Mouse (Mus musculus): Measurements from ENCODE around the gene Klf8. TPM values are rescaled to one million over a fixed set of nuclear protein-coding genes. Genes with fewer than 3 reads are reported as not detected.

Gene Klf8
- polyA plus RNA-seq, 1 experiment from 2014 or later = 0.63 TPM

GRCm38 (mm10) chrX:153381753-153382152, 144.5 kb downstream of the Klf8 start:
- no peak overlapping the region for H3K27ac ChIP-seq (replicated peaks)
- no peak overlapping the region for H3K4me2 ChIP-seq (replicated peaks; ENCODE audit: low read depth)
- no peak overlapping the region for H3K4me3 ChIP-seq (ENCODE audit: low read depth, low read length)
- WGBS = 48% methylated on average over 3 of the region's 3 CpGs
- H3K4me1 ChIP-seq (replicated peaks; ENCODE audit: control insufficient read depth, insufficient read depth) = no peaks in the 10 kb centered on the region
- no peak overlapping the region for H3K9ac ChIP-seq (ENCODE audit: low read length)
- ATAC-seq (ENCODE audit: low FRiP score, low TSS enrichment) = no peak
- no peaks in the 10 kb centered on the region for H3K27me3 ChIP-seq (ENCODE audit: control insufficient read depth, insufficient read depth, low read length)
- no peaks in the 10 kb centered on the region for H3K36me3 ChIP-seq (ENCODE audit: control insufficient read depth, insufficient read depth, low read length)
- DNase-seq (ENCODE audit: low spot score) = no peak
- TF ChIP-seq CTCF (IDR thresholded peaks at IDR 0.05; ENCODE audit: low read depth) (no peak), EP300 (optimal IDR thresholded peaks at IDR 0.05) (no peak)
- H3K9me3 ChIP-seq (ENCODE audit: control insufficient read depth, low read length) = no peaks in the 10 kb centered on the region

- Histone ChIP-seq H3K4me1 (replicated peaks; ENCODE audit: control insufficient read depth, insufficient read depth) (no peaks in the 10 kb centered on the region), H3K27me3 (ENCODE audit: control insufficient read depth, insufficient read depth, low read length) (no peaks in the 10 kb centered on the region), H3K36me3 (ENCODE audit: control insufficient read depth, insufficient read depth, low read length) (no peaks in the 10 kb centered on the region), H3K9me3 (ENCODE audit: control insufficient read depth, low read length) (no peaks in the 10 kb centered on the region), H3K27ac (replicated peaks) (no peak overlapping the region), H3K4me3 (ENCODE audit: low read depth, low read length) (no peak overlapping the region), H3K4me2 (replicated peaks; ENCODE audit: low read depth) (no peak overlapping the region), H3K9ac (ENCODE audit: low read length) (no peak overlapping the region)
- TF ChIP-seq CTCF (IDR thresholded peaks at IDR 0.05; ENCODE audit: low read depth) (peak; percentile 73), EP300 (optimal IDR thresholded peaks at IDR 0.05) (no peak)
- no peak for DNase-seq (ENCODE audit: low spot score)
- WGBS = 31% methylated on average over 2 of the region's 2 CpGs
- no peak for ATAC-seq (ENCODE audit: low FRiP score, low TSS enrichment)
Observed at GRCm38 (mm10) chrX:153389291-153389690, 152.0 kb downstream of the Klf8 start.

- H3K4me1 ChIP-seq (replicated peaks; ENCODE audit: control insufficient read depth, insufficient read depth) = no peaks in the 10 kb centered on the region
- H3K9me3 ChIP-seq (ENCODE audit: control insufficient read depth, low read length) = no peaks in the 10 kb centered on the region
- H3K36me3 ChIP-seq (ENCODE audit: control insufficient read depth, insufficient read depth, low read length) = no peaks in the 10 kb centered on the region
- TF ChIP-seq CTCF (IDR thresholded peaks at IDR 0.05; ENCODE audit: low read depth) (no peak), EP300 (optimal IDR thresholded peaks at IDR 0.05) (no peak)
- ATAC-seq (ENCODE audit: low FRiP score, low TSS enrichment) (no peak), DNase-seq (ENCODE audit: low spot score) (no peak)
- H3K27me3 ChIP-seq (ENCODE audit: control insufficient read depth, insufficient read depth, low read length) = no peaks in the 10 kb centered on the region
- no peak overlapping the region for H3K9ac ChIP-seq (ENCODE audit: low read length)
- no peak overlapping the region for H3K4me2 ChIP-seq (replicated peaks; ENCODE audit: low read depth)
- WGBS = 69% methylated on average over 5 of the region's 5 CpGs
- H3K4me3 ChIP-seq (ENCODE audit: low read depth, low read length) = no peak overlapping the region
- no peak overlapping the region for H3K27ac ChIP-seq (replicated peaks)
Observed at GRCm38 (mm10) chrX:153417067-153417466, 179.8 kb downstream of the Klf8 start.

- DNase-seq (ENCODE audit: low spot score) (no peak), ATAC-seq (ENCODE audit: low FRiP score, low TSS enrichment) (no peak)
- Histone ChIP-seq H3K4me1 (replicated peaks; ENCODE audit: control insufficient read depth, insufficient read depth) (no peaks in the 10 kb centered on the region), H3K9me3 (ENCODE audit: control insufficient read depth, low read length) (no peaks in the 10 kb centered on the region), H3K27ac (replicated peaks) (no peak overlapping the region), H3K9ac (ENCODE audit: low read length) (no peak overlapping the region), H3K27me3 (ENCODE audit: control insufficient read depth, insufficient read depth, low read length) (no peaks in the 10 kb centered on the region), H3K4me3 (ENCODE audit: low read depth, low read length) (no peak overlapping the region), H3K36me3 (ENCODE audit: control insufficient read depth, insufficient read depth, low read length) (no peaks in the 10 kb centered on the region), H3K4me2 (replicated peaks; ENCODE audit: low read depth) (no peak overlapping the region)
- 26% methylated on average over 5 of the region's 5 CpGs for WGBS
- no peak for TF ChIP-seq CTCF (IDR thresholded peaks at IDR 0.05; ENCODE audit: low read depth)
- no peak for TF ChIP-seq EP300 (optimal IDR thresholded peaks at IDR 0.05)
Observed at GRCm38 (mm10) chrX:153433659-153434293, 196.5 kb downstream of the Klf8 start.

- no peak for ATAC-seq (ENCODE audit: low FRiP score, low TSS enrichment)
- Histone ChIP-seq H3K9me3 (ENCODE audit: control insufficient read depth, low read length) (no peaks in the 10 kb centered on the region), H3K27me3 (ENCODE audit: control insufficient read depth, insufficient read depth, low read length) (no peaks in the 10 kb centered on the region), H3K9ac (ENCODE audit: low read length) (no peak overlapping the region), H3K4me3 (ENCODE audit: low read depth, low read length) (no peak overlapping the region), H3K4me2 (replicated peaks; ENCODE audit: low read depth) (no peak overlapping the region), H3K36me3 (ENCODE audit: control insufficient read depth, insufficient read depth, low read length) (no peaks in the 10 kb centered on the region), H3K27ac (replicated peaks) (no peak overlapping the region), H3K4me1 (replicated peaks; ENCODE audit: control insufficient read depth, insufficient read depth) (no peaks in the 10 kb centered on the region)
- no peak for DNase-seq (ENCODE audit: low spot score)
- no peak for TF ChIP-seq CTCF (IDR thresholded peaks at IDR 0.05; ENCODE audit: low read depth)
- TF ChIP-seq EP300 (optimal IDR thresholded peaks at IDR 0.05) = no peak
Observed at GRCm38 (mm10) chrX:153439573-153439972, 202.3 kb downstream of the Klf8 start.

GRCm38 (mm10) chrX:153440018-153440417, 202.8 kb downstream of the Klf8 start:
- no peak overlapping the region for H3K9ac ChIP-seq (ENCODE audit: low read length)
- H3K27me3 ChIP-seq (ENCODE audit: control insufficient read depth, insufficient read depth, low read length) = no peaks in the 10 kb centered on the region
- H3K4me1 ChIP-seq (replicated peaks; ENCODE audit: control insufficient read depth, insufficient read depth) = no peaks in the 10 kb centered on the region
- no peak overlapping the region for H3K4me2 ChIP-seq (replicated peaks; ENCODE audit: low read depth)
- no peaks in the 10 kb centered on the region for H3K9me3 ChIP-seq (ENCODE audit: control insufficient read depth, low read length)
- H3K36me3 ChIP-seq (ENCODE audit: control insufficient read depth, insufficient read depth, low read length) = no peaks in the 10 kb centered on the region
- no peak overlapping the region for H3K27ac ChIP-seq (replicated peaks)
- TF ChIP-seq EP300 (optimal IDR thresholded peaks at IDR 0.05) = no peak
- TF ChIP-seq CTCF (IDR thresholded peaks at IDR 0.05; ENCODE audit: low read depth) = no peak
- DNase-seq (ENCODE audit: low spot score) (no peak), ATAC-seq (ENCODE audit: low FRiP score, low TSS enrichment) (no peak)
- no peak overlapping the region for H3K4me3 ChIP-seq (ENCODE audit: low read depth, low read length)
- 81% methylated on average over 3 of the region's 3 CpGs for WGBS

Other genes with a start within 250 kb of the Klf8 start
- 0.30 and 0.31 TPM in 2 replicates for gene Usp51, start 231.0 kb upstream of the Klf8 start, polyA plus RNA-seq (2015; fragmentation: Nextera tagmentation; extraction: Ambion mirVana)
- gene Mageh1, start 199.9 kb upstream of the Klf8 start, polyA plus RNA-seq (2015; fragmentation: Nextera tagmentation; extraction: Ambion mirVana) = 28.4 and 31.9 TPM in 2 replicates
- gene Foxr2, start 118.7 kb upstream of the Klf8 start, polyA plus RNA-seq (2015; fragmentation: Nextera tagmentation; extraction: Ambion mirVana) = not detected in 2 replicates
- gene Rragb, start 97.5 kb upstream of the Klf8 start, polyA plus RNA-seq (2015; fragmentation: Nextera tagmentation; extraction: Ambion mirVana) = 0.59 and 0.61 TPM in 2 replicates